Mouse (Mus musculus) stomach, embryonic 14.5 days (tissue): ENCODE data around the gene Nfat5. TPM values are rescaled to one million over a fixed set of nuclear protein-coding genes. Genes with fewer than 3 reads are reported as not detected.

Experiments
- ATAC-seq: fragments of 200-750 bp; cut with Nextera tagmentation; 2 replicates; pipeline ENCODE4 v1.8.0; 2017; ENCODE audit warnings: low read depth, moderate TSS enrichment; ENCODE audit not compliant: insufficient number of reproducible peaks, insufficient read depth, low FRiP score
- H3K27ac ChIP-seq: fragments of 300-500 bp; sonication (generic); 2 replicates; pipeline ENCODE4 v1.5.1; 2014; ENCODE audit warnings: mild to moderate bottlenecking, low read length, moderate library complexity, mixed read lengths
- H3K27me3 ChIP-seq: fragments of 300-500 bp; sonication (generic); 2 replicates; pipeline ENCODE4 v1.6.1; 2014; ENCODE audit warnings: low read length, control low read depth, mixed read lengths; ENCODE audit not compliant: control insufficient read depth, insufficient read depth
- H3K36me3 ChIP-seq: fragments of 300-500 bp; sonication (generic); 2 replicates; pipeline ENCODE4 v1.6.1; 2014; ENCODE audit warnings: mild to moderate bottlenecking, control low read depth, low read length, moderate library complexity, mixed read lengths; ENCODE audit not compliant: control insufficient read depth, insufficient read depth
- H3K4me1 ChIP-seq: fragments of 300-500 bp; sonication (generic); 2 replicates; pipeline ENCODE4 v1.6.1; 2014; ENCODE audit warnings: low read length, control low read depth, mixed read lengths; ENCODE audit not compliant: control insufficient read depth, insufficient read depth
- H3K4me2 ChIP-seq: fragments of 300-500 bp; sonication (generic); replicated peaks from 2 replicates; pipeline ENCODE4 v1.6.1; 2014; ENCODE audit warnings: low read depth, low read length, control low read depth
- H3K4me3 ChIP-seq: fragments of 300-500 bp; sonication (generic); 2 replicates; pipeline ENCODE4 v1.5.1; 2014; ENCODE audit warnings: low read depth, low read length, control low read depth
- H3K9ac ChIP-seq: fragments of 300-500 bp; sonication (generic); replicated peaks from 2 replicates; pipeline ENCODE4 v1.6.1; 2014; ENCODE audit warnings: low read depth, mild to moderate bottlenecking, control low read depth, low read length, moderate library complexity, mixed read lengths
- H3K9me3 ChIP-seq: fragments of 300-500 bp; sonication (generic); 2 replicates; pipeline ENCODE4 v1.6.1; 2016; ENCODE audit warnings: low read depth, low read length, control low read depth; ENCODE audit not compliant: control insufficient read depth
- WGBS: fragments of 180-500 bp; shearing (Covaris S2); extraction: QIAGEN DNeasy Blood & Tissue Kit; methylation state at CpG from one replicate; pipeline ENCODE4 v1.1.7; 2014; 5-methylcytosine and 5-hydroxymethylcytosine counted together
- polyA plus RNA-seq: library from polyadenylated mRNA; unstranded; fragments of >200 nt; fragmentation: Nextera tagmentation; extraction: Ambion mirVana; gene quantifications from 2 replicates; pipeline ENCODE4 v1.2.1, GENCODE M21; 2014

Gene Nfat5
- polyA plus RNA-seq, 1 experiment from 2014 or later: 20.7 TPM

- Histone ChIP-seq H3K9me3 (no peaks in the 10 kb centered on the region), H3K27ac (no peak overlapping the region), H3K4me2 (no peak overlapping the region), H3K4me1 (peaks cover 4% of the 10 kb centered on the region; the same call in 1 of the 2 replicates), H3K4me3 (no peak overlapping the region), H3K9ac (no peak overlapping the region), H3K36me3 (no peaks in the 10 kb centered on the region), H3K27me3 (no peaks in the 10 kb centered on the region)
- WGBS: 86% methylated on average over 6 of the region's 6 CpGs
- no peak for ATAC-seq
Measured at GRCm38 (mm10) chr8:107260120-107260519, 33.1 kb upstream of the Nfat5 start.

GRCm38 (mm10) chr8:107261172-107261571, 32.1 kb upstream of the Nfat5 start:
- Histone ChIP-seq H3K9me3 (no peaks in the 10 kb centered on the region), H3K9ac (no peak overlapping the region), H3K4me1 (no peaks in the 10 kb centered on the region), H3K4me3 (no peak overlapping the region), H3K27me3 (no peaks in the 10 kb centered on the region), H3K4me2 (no peak overlapping the region), H3K36me3 (no peaks in the 10 kb centered on the region), H3K27ac (no peak overlapping the region)
- 81% methylated on average over 4 of the region's 4 CpGs for WGBS
- no peak for ATAC-seq

GRCm38 (mm10) chr8:107262046-107262705, 31.1 kb upstream of the Nfat5 start:
- Histone ChIP-seq H3K27me3 (no peaks in the 10 kb centered on the region), H3K9ac (no peak overlapping the region), H3K36me3 (no peaks in the 10 kb centered on the region), H3K4me3 (no peak overlapping the region), H3K4me1 (no peaks in the 10 kb centered on the region), H3K4me2 (no peak overlapping the region), H3K27ac (no peak overlapping the region), H3K9me3 (no peaks in the 10 kb centered on the region)
- 75% methylated on average over 8 of the region's 8 CpGs for WGBS
- ATAC-seq: no peak

GRCm38 (mm10) chr8:107265811-107266210, 27.5 kb upstream of the Nfat5 start:
- no peak overlapping the region for H3K9ac ChIP-seq
- H3K4me3 ChIP-seq: no peak overlapping the region
- H3K27me3 ChIP-seq: no peaks in the 10 kb centered on the region
- H3K4me1 ChIP-seq: no peaks in the 10 kb centered on the region
- no peak overlapping the region for H3K4me2 ChIP-seq
- no peak overlapping the region for H3K27ac ChIP-seq
- H3K36me3 ChIP-seq: no peaks in the 10 kb centered on the region
- no peak for ATAC-seq
- H3K9me3 ChIP-seq: no peaks in the 10 kb centered on the region
- 79% methylated on average over 10 of the region's 10 CpGs for WGBS

GRCm38 (mm10) chr8:107268501-107268900, 24.8 kb upstream of the Nfat5 start:
- WGBS: 74% methylated on average over 9 of the region's 9 CpGs
- Histone ChIP-seq H3K27ac (no peak overlapping the region), H3K4me3 (no peak overlapping the region), H3K9ac (no peak overlapping the region), H3K9me3 (no peaks in the 10 kb centered on the region), H3K4me2 (no peak overlapping the region), H3K27me3 (no peaks in the 10 kb centered on the region), H3K4me1 (no peaks in the 10 kb centered on the region), H3K36me3 (no peaks in the 10 kb centered on the region)
- no peak for ATAC-seq

- H3K27ac ChIP-seq: no peak overlapping the region
- no peaks in the 10 kb centered on the region for H3K27me3 ChIP-seq
- no peaks in the 10 kb centered on the region for H3K36me3 ChIP-seq
- ATAC-seq: no peak
- no peak overlapping the region for H3K9ac ChIP-seq
- no peaks in the 10 kb centered on the region for H3K4me1 ChIP-seq
- no peaks in the 10 kb centered on the region for H3K9me3 ChIP-seq
- H3K4me2 ChIP-seq: no peak overlapping the region
- no peak overlapping the region for H3K4me3 ChIP-seq
Measured at GRCm38 (mm10) chr8:107269191-107269590, 24.1 kb upstream of the Nfat5 start.

GRCm38 (mm10) chr8:107269617-107270139, 23.6 kb upstream of the Nfat5 start:
- ATAC-seq: no peak
- no peak overlapping the region for H3K9ac ChIP-seq
- no peaks in the 10 kb centered on the region for H3K36me3 ChIP-seq
- no peaks in the 10 kb centered on the region for H3K9me3 ChIP-seq
- no peaks in the 10 kb centered on the region for H3K4me1 ChIP-seq
- H3K27ac ChIP-seq: no peak overlapping the region
- no peak overlapping the region for H3K4me2 ChIP-seq
- WGBS: 57% methylated on average over 3 of the region's 3 CpGs
- H3K4me3 ChIP-seq: no peak overlapping the region
- no peaks in the 10 kb centered on the region for H3K27me3 ChIP-seq

GRCm38 (mm10) chr8:107270287-107270686, 23.0 kb upstream of the Nfat5 start:
- ATAC-seq: no peak
- 50% methylated on average over 4 of the region's 4 CpGs for WGBS

GRCm38 (mm10) chr8:107270751-107271150, 22.5 kb upstream of the Nfat5 start:
- 75% methylated on average over 11 of the region's 11 CpGs for WGBS
- ATAC-seq: no peak
- no peaks in the 10 kb centered on the region for H3K36me3 ChIP-seq
- no peaks in the 10 kb centered on the region for H3K27me3 ChIP-seq
- no peak overlapping the region for H3K4me2 ChIP-seq
- H3K9me3 ChIP-seq: no peaks in the 10 kb centered on the region
- no peaks in the 10 kb centered on the region for H3K4me1 ChIP-seq
- no peak overlapping the region for H3K9ac ChIP-seq
- H3K27ac ChIP-seq: no peak overlapping the region
- no peak overlapping the region for H3K4me3 ChIP-seq

More at GRCm38 (mm10) chr8:107270287-107270686, 23.0 kb upstream of the Nfat5 start:
- Histone ChIP-seq H3K4me1 (no peaks in the 10 kb centered on the region), H3K27me3 (no peaks in the 10 kb centered on the region), H3K9ac (no peak overlapping the region), H3K27ac (no peak overlapping the region), H3K4me3 (no peak overlapping the region), H3K4me2 (no peak overlapping the region), H3K9me3 (no peaks in the 10 kb centered on the region), H3K36me3 (no peaks in the 10 kb centered on the region)
